Mouse (Mus musculus) natural killer cell, adult 2 months (primary cell): ENCODE results near the gene Ccr3.
"Not testable (repeated sequence)": the region's sequence is repeated elsewhere in the genome, so short reads cannot be mapped to it uniquely, and the experiment has no call there.

Experiments used
- DNase-seq, 2 experiments: peaks; one replicate each; pipeline ENCODE4 v3.0.0; 2022; ENCODE audit warnings: low spot score in 2 of 2

Ccr3 gene

GRCm38 (mm10) chr9:124053532-124053931 lies 31.8 kb downstream of the Ccr3 start:
- DNase-seq: no peak

- no peak for DNase-seq
Measured at GRCm38 (mm10) chr9:124056158-124056709, 34.5 kb downstream of the Ccr3 start.

- no peak for DNase-seq
Measured at GRCm38 (mm10) chr9:124059660-124060352, 38.0 kb downstream of the Ccr3 start.

DNA sequence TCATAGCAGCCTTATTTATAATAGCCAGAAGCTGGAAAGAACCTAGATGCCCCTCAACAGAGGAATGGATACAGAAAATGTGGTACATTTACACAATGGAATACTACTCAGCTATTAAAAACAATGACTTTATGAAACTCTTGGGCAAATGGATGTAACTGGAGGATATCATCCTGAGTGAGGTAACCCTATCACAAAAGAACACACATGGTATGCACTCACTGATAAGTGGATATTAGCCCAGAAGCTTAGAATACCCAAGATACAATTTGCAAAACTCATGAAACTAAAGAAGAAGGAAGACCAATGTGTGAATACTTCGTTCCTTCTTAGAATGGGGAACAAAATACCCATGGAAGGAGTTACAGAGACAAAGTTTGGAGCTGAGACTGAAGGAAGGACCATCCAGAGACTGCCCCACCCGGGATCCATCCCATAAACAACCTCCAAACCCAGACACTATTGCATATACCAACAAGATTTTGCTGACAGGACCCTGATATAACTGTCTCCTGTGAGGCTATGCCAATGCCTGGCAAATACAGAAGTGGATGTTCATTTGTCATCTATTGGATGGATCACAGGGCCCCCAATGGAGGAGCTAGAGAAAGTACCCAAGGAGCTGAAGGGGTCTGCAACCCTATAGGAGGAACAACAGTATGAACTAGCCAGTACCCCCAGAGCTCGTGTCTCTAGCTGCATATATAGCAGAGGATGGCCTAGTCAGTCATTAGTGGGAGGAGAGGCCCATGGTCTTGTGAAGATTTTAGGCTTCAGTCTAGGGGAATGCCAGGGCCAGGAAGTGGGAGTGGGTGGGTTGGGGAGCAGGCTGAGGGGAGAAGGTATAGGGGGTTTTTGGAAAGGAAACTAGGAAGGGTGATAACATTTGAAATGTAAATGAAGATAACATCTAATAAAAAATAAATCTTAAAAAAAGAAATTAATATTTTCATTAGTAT lies 40.0 kb downstream of the Ccr3 start:
- DNase-seq: not testable (repeated sequence)

DNA sequence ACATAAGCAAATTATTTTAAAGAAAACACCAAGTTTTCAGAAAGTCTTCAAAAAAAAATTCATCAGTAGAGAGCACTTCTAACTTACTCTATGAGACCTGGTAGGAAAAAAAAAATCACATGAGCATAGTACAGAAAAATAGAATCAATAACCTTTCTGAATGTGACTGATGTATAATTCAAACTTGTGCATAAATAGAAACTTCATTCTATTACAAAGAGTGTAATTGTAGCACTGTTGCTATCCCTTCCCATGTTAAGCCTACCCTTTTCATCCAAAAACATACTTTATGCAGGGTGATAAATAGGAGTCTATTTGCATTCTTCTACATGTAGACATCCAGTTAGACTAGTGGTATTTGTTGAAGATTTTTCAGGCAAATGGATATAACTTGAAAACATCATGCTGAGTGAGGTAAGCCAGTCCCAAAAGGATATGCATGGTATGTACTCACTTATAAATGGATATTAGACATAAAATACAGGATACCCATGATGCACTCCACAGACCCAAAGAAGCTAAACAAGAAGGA lies 44.9 kb downstream of the Ccr3 start:
- no peak for DNase-seq

GRCm38 (mm10) chr9:124068098-124069058 lies 46.6 kb downstream of the Ccr3 start:
- peak; percentile 42 to 61 for DNase-seq

DNA sequence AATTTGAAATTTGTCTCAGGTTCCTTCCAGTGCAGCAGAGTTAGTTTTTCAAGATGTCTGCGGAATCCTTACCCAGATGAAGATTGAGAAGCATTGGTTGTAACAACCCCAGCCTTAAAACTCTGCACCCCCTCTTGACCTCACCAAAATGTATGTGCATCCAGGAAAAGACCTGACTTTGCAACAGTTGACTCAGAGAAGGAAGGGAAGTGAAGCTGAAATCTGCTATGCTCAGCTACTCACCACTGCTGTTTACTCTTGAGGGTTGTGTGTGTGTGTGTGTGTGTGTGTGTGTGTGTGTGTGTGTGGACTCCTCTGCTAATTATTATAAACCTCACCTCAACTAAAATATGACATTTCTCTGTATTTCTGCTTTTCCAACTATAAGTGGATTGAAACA lies 49.7 kb downstream of the Ccr3 start:
- no peak for DNase-seq

DNA sequence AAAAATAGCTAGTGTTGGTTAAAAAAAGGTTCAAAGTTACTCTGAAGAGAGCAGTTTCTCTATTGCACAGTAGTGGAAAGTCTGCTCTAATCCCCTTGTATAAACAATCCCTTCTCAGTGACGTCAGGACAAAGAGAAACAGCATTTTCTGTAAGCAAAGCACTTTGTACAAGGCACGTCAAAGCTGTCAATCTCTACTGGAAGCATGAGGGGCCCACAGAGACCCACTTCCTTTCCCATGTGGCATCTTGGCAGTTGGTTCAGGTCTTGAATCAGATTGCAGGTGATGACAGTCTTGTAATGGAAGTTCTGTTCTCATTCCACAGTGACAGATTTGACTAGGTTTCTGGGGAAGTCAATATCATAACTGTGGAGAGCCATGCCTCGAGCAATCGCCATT lies 58.0 kb downstream of the Ccr3 start:
- DNase-seq: no peak

- DNase-seq: not testable (repeated sequence)
Measured at GRCm38 (mm10) chr9:124080471-124080870, 58.7 kb downstream of the Ccr3 start.
